Mouse (Mus musculus) urinary bladder, postnatal 25 days (tissue): ENCODE data around the gene D630036H23Rik.
"Not testable (repeated sequence)": the region's sequence is repeated elsewhere in the genome, so short reads cannot be mapped to it uniquely, and the experiment has no call there.

ENCODE experiments used
- DNase-seq: peaks from one replicate; pipeline ENCODE4 v3.0.0; 2022; ENCODE audit warnings: low spot score

The D630036H23Rik gene

GRCm38 (mm10) chr12:36381441-36382340, at the start of gene D630036H23Rik, which contains the start of gene Ispd:
Gene D630036H23Rik, minus strand, starts transcription at chr12:36382181.
Gene Ispd, plus strand, starts transcription at chr12:36381450.
- DNase-seq = peak; percentile 86

- DNase-seq = no peak
These were observed 44.4 kb upstream of the D630036H23Rik start for GRCm38 (mm10) chr12:36426163-36427045.

GRCm38 (mm10) chr12:36425258-36425657, 43.3 kb upstream of the D630036H23Rik start:
- no peak for DNase-seq

GRCm38 (mm10) chr12:36423677-36424076, 41.7 kb upstream of the D630036H23Rik start:
- no peak for DNase-seq

- no peak for DNase-seq
These were observed 13.1 kb upstream of the D630036H23Rik start for GRCm38 (mm10) chr12:36395115-36395514.

GRCm38 (mm10) chr12:36386991-36387390, 5.0 kb upstream of the D630036H23Rik start:
- DNase-seq = no peak

GRCm38 (mm10) chr12:36385386-36385785, 3.4 kb upstream of the D630036H23Rik start:
- DNase-seq = no peak

GRCm38 (mm10) chr12:36380806-36381205, 1.2 kb downstream of the D630036H23Rik start:
- peak; percentile 5 for DNase-seq

GRCm38 (mm10) chr12:36380254-36380653, 1.7 kb downstream of the D630036H23Rik start:
- no peak for DNase-seq

GRCm38 (mm10) chr12:36376391-36376790, 5.6 kb downstream of the D630036H23Rik start:
- not testable (repeated sequence) for DNase-seq

- DNase-seq = no peak
These were observed 8.6 kb downstream of the D630036H23Rik start for GRCm38 (mm10) chr12:36373237-36373998.

GRCm38 (mm10) chr12:36364013-36364412, 18.0 kb downstream of the D630036H23Rik start:
- no peak for DNase-seq

GRCm38 (mm10) chr12:36360693-36361092, 21.3 kb downstream of the D630036H23Rik start:
- no peak for DNase-seq

- no peak for DNase-seq
These were observed 21.9 kb downstream of the D630036H23Rik start for GRCm38 (mm10) chr12:36360064-36360463.

- DNase-seq = no peak
These were observed 37.9 kb downstream of the D630036H23Rik start for GRCm38 (mm10) chr12:36344131-36344530.

- no peak for DNase-seq
These were observed 48.1 kb downstream of the D630036H23Rik start for GRCm38 (mm10) chr12:36333837-36334281.

- no peak for DNase-seq
These were observed 49.3 kb downstream of the D630036H23Rik start for GRCm38 (mm10) chr12:36332676-36333075.
